Mouse (Mus musculus): Measurements from ENCODE around the gene Cd3g.

- TF ChIP-seq CTCF (conservative IDR thresholded peaks at IDR 0.05; ENCODE audit: low read length) (no peak), POU5F1 (IDR thresholded peaks at IDR 0.05; ENCODE audit: borderline replicate concordance, low read length) (no peak), NANOG (IDR thresholded peaks at IDR 0.05; ENCODE audit: borderline replicate concordance, low read length) (no peak)
These were observed 15.0 kb downstream of the Cd3g start, which contains the start of gene Ube4a for GRCm38 (mm10) chr9:44965126-44965832.
